Mouse (Mus musculus): ENCODE measurements at regions not wholly inside any gene's neighbourhood (a gene's known extent, or its start where the extent isn't known, plus 50 kb on each side); places are given as distances from the start of the nearest gene placed in this dataset.

GRCm38 (mm10) chr15:61541643-61542042 is 618.8 kb upstream of the A1bg start:
- TF ChIP-seq POLR2A (IDR thresholded peaks at IDR 0.05; ENCODE audit: borderline replicate concordance, control insufficient read depth, low read depth, low read length): no peak
- TF ChIP-seq CTCF (IDR thresholded peaks at IDR 0.05; ENCODE audit: control insufficient read depth, insufficient read depth, low read length): no peak
